Mouse (Mus musculus): ENCODE measurements around the gene Mrpl53. TPM values are rescaled to one million over a fixed set of nuclear protein-coding genes. Genes with fewer than 3 reads are reported as not detected.
A peak's percentile ranks its signal among the peaks of the same experiment; 100 is the strongest.

The Mrpl53 gene
- polyA plus RNA-seq, 1 experiment from 2014 or later: 99.8 TPM

DNA sequence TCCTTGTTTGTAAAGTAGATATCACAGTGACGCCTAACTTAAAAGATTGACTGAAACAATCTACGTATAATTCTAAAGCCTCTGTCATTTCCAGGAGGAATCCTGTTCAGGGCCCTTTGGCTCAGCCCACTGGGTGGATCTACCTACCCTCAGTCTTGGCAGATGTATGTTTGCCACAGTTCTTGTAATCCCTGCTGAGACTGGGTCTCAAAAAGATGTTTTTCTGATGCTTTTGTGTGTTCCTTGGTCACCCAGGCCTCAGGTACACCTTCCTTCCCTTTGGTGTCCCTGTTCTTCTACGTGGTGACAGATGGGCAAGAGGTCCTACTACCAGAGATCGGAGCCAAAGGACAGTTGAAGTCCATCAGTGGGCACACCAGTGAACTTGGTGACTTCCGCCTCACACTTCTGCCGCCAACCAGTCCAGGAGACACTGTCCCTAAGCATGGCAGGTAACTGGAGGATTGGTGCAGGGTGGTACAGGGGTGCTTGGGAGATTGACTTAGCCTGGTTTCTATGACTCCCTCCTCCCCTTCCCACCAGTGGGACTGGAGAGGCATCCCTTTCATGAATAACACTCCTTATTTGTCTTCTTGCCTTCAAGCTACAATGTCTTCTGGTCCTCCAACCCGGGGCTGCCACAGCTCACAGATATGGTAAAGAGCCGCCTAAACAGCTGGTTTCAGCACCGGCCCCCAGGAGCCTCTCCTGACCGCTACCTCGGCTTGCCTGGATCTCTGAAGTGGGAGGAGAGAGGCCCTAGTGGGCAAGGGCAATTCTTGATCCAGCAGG is 7.7 kb downstream of the Mrpl53 start:
- H3K4me3 ChIP-seq (replicated peaks): peak overlapping the region; percentile 89
- peak overlapping the region; percentile 97 for H3K4me2 ChIP-seq
- H3K27me3 ChIP-seq: no peaks in the 10 kb centered on the region
- peaks cover 32% of the 10 kb centered on the region for H3K36me3 ChIP-seq
- no peaks in the 10 kb centered on the region for H3K9me3 ChIP-seq (replicated peaks)
- H3K9ac ChIP-seq: peak overlapping the region; percentile 96
- H3K27ac ChIP-seq: peak overlapping the region; percentile 93
- DNase-seq: no peak
- WGBS (ENCODE audit: insufficient replicate concordance): 66% methylated on average over 11 of the region's 11 CpGs
- ATAC-seq (ENCODE audit: low read depth): no peak
- H3K4me1 ChIP-seq (replicated peaks): peaks cover 78% of the 10 kb centered on the region

DNA sequence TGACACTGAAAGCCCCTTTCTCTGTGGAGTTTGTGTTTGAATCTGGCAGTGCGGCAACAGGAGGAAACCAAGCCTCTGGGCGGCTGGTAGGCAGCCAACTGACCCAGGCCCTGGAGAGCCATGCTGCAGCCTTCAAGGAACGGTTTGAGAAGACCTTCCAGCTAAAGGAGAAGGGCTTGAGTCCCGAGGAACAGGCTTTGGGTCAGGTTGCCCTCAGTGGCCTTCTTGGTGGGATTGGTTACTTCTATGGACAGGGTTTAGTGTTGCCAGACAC is 8.3 kb downstream of the Mrpl53 start:
- WGBS (ENCODE audit: insufficient replicate concordance): 91% methylated on average over 4 of the region's 4 CpGs
- Histone ChIP-seq H3K27ac (peak overlapping the region; percentile 93; the same call in 1 of the 2 replicates), H3K27me3 (no peaks in the 10 kb centered on the region), H3K4me1 (replicated peaks) (peaks cover 75% of the 10 kb centered on the region), H3K36me3 (peaks cover 32% of the 10 kb centered on the region), H3K9me3 (replicated peaks) (no peaks in the 10 kb centered on the region), H3K4me3 (replicated peaks) (peak overlapping the region; percentile 89), H3K4me2 (peak overlapping the region; percentile 97), H3K9ac (peak overlapping the region; percentile 96)
- ATAC-seq (ENCODE audit: low read depth) (no peak), DNase-seq (no peak)

DNA sequence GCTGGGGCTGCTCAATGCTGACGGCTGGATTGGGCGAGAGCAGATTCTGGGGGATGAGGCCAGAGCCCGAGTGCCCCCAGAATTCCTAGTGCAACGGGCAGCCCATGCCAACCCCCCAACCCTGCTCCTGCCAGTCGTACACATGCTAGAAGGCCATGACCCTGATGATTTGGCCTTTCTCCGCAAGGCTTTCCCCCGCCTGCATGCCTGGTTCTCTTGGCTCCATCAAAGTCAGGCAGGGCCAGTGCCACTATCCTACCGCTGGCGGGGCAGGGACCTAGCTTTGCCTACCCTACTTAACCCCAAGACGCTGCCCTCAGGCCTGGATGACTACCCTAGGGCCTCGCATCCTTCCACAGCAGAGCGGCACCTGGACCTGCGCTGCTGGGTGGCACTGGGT is 8.8 kb downstream of the Mrpl53 start:
- H3K27me3 ChIP-seq: no peaks in the 10 kb centered on the region
- peaks cover 32% of the 10 kb centered on the region for H3K36me3 ChIP-seq
- H3K9ac ChIP-seq: peak overlapping the region; percentile 96; the same call in 1 of the 2 replicates
- H3K4me2 ChIP-seq: 0 out of 2 replicates have a peak overlapping the region, but pooled peaks have one; percentile 97
- ATAC-seq (ENCODE audit: low read depth) (no peak), DNase-seq (no peak)
- H3K4me1 ChIP-seq (replicated peaks): peaks cover 76% of the 10 kb centered on the region
- peak overlapping the region; percentile 31; the same call in 1 of the 2 replicates for H3K27ac ChIP-seq
- no peaks in the 10 kb centered on the region for H3K9me3 ChIP-seq (replicated peaks)
- H3K4me3 ChIP-seq (replicated peaks): no peak overlapping the region
- 87% methylated on average over 13 of the region's 13 CpGs for WGBS (ENCODE audit: insufficient replicate concordance)

DNA sequence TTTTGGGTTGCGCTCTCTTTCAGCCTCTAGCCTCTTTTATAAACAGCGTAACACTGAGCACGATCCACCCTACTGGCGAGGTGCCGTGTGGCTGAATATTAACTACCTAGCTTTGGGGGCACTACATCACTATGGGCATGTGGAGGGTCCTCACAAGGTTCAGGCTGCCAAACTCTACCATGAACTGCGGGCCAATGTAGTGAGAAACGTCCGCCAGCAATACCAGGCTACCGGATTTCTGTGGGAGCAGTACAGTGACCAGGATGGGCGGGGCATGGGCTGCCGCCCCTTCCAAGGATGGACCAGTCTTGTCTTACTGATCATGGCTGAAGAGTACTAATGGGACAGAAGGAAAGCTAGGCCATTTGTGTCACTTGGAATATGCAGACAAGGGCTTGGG is 9.5 kb downstream of the Mrpl53 start:
- Histone ChIP-seq H3K9me3 (replicated peaks) (no peaks in the 10 kb centered on the region), H3K27me3 (no peaks in the 10 kb centered on the region), H3K36me3 (peaks cover 38% of the 10 kb centered on the region), H3K4me1 (replicated peaks) (peaks cover 82% of the 10 kb centered on the region), H3K4me3 (replicated peaks) (no peak overlapping the region), H3K9ac (no peak overlapping the region), H3K27ac (peak overlapping the region; percentile 94; the same call in 1 of the 2 replicates), H3K4me2 (no peak overlapping the region)
- 84% methylated on average over 11 of the region's 11 CpGs for WGBS (ENCODE audit: insufficient replicate concordance)
- DNase-seq (no peak), ATAC-seq (ENCODE audit: low read depth) (no peak)

DNA sequence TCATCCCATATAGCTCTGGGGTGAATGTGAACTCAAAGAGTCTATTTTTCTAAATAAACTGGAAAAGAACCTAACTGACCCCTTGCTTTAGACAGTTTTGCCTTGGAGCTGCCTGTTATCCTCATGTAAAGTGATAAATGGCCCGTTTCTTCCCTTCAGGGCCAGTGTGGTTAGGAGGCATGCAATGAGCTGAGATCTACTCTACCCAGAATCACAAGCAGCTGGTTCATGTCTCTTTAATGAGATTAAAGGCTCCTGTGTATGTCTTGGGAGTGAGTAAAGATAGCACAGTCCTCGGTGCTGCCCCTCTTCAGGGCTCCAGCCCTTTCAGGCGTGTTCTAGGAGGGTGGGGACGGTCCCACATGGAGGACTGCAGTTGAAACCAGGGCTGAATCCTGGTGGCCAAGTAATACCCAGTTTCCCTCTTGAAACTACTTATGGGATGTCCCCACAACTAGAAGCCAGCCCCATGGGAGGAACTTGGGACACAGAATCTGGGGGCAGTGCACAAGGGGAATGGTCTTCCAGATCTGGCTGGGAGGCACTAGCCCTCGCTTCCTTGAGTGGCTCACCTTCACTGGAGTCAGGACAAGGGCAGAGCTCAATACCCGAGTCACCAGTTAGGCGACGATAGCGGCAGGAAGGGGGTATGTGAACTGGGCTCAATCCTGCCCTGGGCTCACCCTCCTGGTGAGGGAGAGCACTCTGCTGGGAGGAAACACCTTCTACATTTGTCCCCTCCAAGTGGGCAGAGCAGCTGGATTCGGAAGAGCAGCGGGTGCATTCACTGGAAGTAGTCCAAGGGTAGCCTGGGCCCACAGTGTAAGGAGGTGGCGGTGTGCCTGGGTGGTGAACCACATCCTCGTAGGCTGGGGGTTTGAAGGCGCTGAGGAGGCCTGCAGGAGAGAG is 10.2 kb downstream of the Mrpl53 start:
- H3K9me3 ChIP-seq (replicated peaks): no peaks in the 10 kb centered on the region
- WGBS (ENCODE audit: insufficient replicate concordance): 66% methylated on average over 14 of the region's 14 CpGs
- H3K4me2 ChIP-seq: peak overlapping the region; percentile 97
- H3K27ac ChIP-seq: peak overlapping the region; percentile 94
- no peak for ATAC-seq (ENCODE audit: low read depth)
- H3K9ac ChIP-seq: peak overlapping the region; percentile 72
- H3K27me3 ChIP-seq: no peaks in the 10 kb centered on the region
- 0 out of 2 replicates have a peak overlapping the region, but pooled peaks have one; percentile 73 for H3K4me3 ChIP-seq (replicated peaks)
- H3K4me1 ChIP-seq (replicated peaks): peaks cover 82% of the 10 kb centered on the region
- DNase-seq: no peak
- H3K36me3 ChIP-seq: peaks cover 41% of the 10 kb centered on the region

DNA sequence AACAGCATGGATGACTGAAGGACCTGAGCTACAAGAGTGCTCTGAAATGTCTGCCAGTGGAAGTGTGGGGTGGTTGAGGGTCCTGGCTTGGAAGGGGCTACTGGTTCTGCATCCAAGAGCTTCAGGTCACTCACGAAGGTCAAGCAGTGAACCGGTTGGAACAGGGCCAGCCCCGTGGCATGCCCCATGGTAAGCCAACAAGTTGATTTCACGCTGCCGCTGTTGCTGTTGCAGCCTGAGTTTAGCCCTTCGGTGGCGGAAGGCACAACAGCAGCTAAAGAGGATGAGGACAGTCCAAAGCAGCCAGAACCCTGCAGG is 10.9 kb downstream of the Mrpl53 start:
- peak overlapping the region; percentile 94 for H3K27ac ChIP-seq
- H3K27me3 ChIP-seq: no peaks in the 10 kb centered on the region
- ATAC-seq (ENCODE audit: low read depth): no peak
- no peaks in the 10 kb centered on the region for H3K9me3 ChIP-seq (replicated peaks)
- H3K4me3 ChIP-seq (replicated peaks): peak overlapping the region; percentile 73
- H3K4me2 ChIP-seq: peak overlapping the region; percentile 97
- peak overlapping the region; percentile 72 for H3K9ac ChIP-seq
- peaks cover 80% of the 10 kb centered on the region for H3K4me1 ChIP-seq (replicated peaks)
- 84% methylated on average over 7 of the region's 7 CpGs for WGBS (ENCODE audit: insufficient replicate concordance)
- DNase-seq: no peak
- H3K36me3 ChIP-seq: peaks cover 41% of the 10 kb centered on the region

DNA sequence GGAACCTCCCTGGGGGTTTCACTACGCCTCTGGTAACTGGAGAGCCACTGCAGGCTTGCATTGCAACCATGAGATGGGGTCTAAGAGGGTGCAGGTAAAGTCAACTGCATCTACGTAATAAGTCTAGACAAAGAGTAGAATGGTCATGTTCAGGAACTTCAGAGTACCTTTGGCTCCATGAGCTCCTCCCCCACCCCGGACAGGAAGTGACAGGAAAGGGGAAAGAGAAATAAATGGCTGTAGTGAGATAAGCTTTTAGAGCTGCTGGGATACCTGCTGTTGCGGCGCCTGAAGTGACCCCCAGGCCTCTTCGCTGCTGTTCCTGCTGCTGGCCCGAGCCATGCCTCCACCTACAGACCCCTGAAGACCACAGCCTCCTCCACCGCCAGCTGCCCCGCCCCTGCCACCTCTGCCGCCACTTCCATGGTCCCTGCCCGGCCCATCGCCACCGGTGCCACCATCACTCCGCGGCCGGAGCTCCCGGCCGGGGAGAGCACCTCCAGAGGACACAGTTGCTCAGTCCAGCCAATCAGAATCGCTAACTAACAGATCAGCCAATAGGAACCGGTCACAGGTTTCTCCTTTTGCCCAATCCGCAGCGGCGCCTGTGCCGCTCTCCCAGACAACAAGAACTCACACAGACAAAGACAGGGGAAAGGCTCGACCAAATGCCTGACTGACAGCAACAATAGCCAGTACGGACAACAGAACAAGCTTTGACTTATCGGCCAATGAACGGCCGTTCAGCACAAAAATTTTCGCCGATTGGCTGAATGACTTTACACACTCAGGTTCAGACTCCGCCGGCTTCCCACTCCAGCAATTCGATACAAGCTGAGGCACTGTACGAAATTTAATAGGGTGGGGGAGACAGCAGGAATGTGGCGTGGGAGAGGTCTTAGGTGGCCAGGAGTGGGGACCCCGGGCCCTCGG is 12.4 kb downstream of the Mrpl53 start, which contains the start of gene Wbp1:
TSS of gene Wbp1 (minus strand) at position 630 of the 933 bp plus-strand sequence.
- peak within 1 kb of the TSS; percentile 83 for H3K9ac ChIP-seq
- H3K4me3 ChIP-seq (replicated peaks): peak within 1 kb of the TSS; percentile 73
- H3K4me1 ChIP-seq (replicated peaks): peaks cover 77% of the 10 kb centered on the region
- peak within 1 kb of the TSS; percentile 97 for H3K4me2 ChIP-seq
- DNase-seq: peak; percentile 95
- WGBS (ENCODE audit: insufficient replicate concordance): under 1% methylated on average over 38 of the region's 38 CpGs
- peak; percentile 90 for ATAC-seq (ENCODE audit: low read depth)
- H3K27ac ChIP-seq: peak within 1 kb of the TSS; percentile 94
- H3K27me3 ChIP-seq: no peaks in the 10 kb centered on the region
- H3K9me3 ChIP-seq (replicated peaks): no peaks in the 10 kb centered on the region
- peaks cover 41% of the 10 kb centered on the region for H3K36me3 ChIP-seq

DNA sequence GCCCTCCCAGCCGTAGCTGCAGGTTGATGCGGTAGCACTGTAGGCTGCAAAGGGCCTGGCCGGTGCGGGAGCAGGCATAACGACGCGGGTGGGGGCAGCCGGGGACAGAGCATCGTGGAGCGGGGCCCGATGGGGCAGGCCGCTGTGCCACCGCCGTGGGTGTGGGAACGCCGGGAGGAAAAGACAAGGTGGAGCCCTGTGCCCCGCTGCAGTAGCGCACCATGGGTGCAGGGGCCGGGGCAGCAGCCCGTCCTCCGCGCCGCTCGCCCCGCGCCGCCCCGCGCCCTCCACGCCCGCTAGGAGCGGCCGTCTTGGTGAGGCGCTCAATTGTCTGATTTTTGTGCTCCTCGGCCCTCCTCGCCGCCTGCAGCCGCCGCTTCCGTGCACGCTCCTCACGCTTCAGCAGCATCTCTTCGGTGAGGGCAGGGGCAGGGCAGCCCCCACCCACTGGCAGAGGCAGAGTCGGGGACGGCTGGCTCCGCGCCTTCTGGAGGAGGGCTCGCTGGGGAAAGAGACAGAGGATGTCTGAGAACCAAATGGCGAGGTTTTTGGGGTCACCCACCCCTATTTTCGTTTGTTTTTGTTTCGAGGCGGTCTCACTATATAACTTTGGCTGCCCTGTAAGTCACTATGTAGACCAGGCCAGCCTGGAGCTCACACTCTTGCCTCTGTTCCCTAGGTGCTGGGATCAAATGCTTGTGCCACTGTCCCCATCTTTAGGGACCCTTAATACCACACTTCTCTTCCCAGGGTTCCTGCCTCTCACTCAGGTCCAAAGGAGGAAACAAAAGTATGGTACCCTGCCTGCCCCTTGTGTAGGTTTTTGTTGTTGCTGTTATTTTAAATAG is 13.2 kb downstream of the Mrpl53 start:
- 3% methylated on average over 52 of the region's 52 CpGs for WGBS (ENCODE audit: insufficient replicate concordance)

DNA sequence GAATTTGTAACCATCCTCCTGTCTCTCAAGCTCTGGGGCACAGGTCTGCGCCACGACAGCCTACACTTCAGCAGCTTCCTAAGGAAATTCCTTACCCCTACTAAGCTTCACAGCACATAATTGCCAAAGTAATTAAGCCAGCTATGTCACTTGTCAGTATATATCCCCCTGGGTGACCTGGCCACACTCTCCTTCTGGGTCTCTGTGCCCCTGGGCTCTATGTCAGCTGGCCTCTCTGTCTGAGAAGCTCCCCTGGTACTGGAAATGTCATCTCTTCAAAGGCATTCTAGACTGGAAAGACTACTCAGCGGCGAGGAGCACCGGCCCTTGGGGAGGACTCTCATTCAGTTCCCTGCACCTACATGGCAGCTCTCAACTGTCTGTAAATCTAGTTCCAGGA is 14.1 kb downstream of the Mrpl53 start:
- 89% methylated on average over 5 of the region's 5 CpGs for WGBS (ENCODE audit: insufficient replicate concordance)
- peak overlapping the region; percentile 73 for H3K4me3 ChIP-seq (replicated peaks)
- H3K4me1 ChIP-seq (replicated peaks): peaks cover 59% of the 10 kb centered on the region
- peak overlapping the region; percentile 94 for H3K27ac ChIP-seq
- DNase-seq: no peak
- peaks cover 27% of the 10 kb centered on the region for H3K36me3 ChIP-seq
- ATAC-seq (ENCODE audit: low read depth): no peak
- peak overlapping the region; percentile 97 for H3K4me2 ChIP-seq
- H3K9me3 ChIP-seq (replicated peaks): no peaks in the 10 kb centered on the region
- H3K27me3 ChIP-seq: no peaks in the 10 kb centered on the region
- peak overlapping the region; percentile 83 for H3K9ac ChIP-seq

More for the DNA sequence above, 13.2 kb downstream of the Mrpl53 start:
- Histone ChIP-seq H3K9ac (peak overlapping the region; percentile 83), H3K9me3 (replicated peaks) (no peaks in the 10 kb centered on the region), H3K36me3 (peaks cover 36% of the 10 kb centered on the region), H3K4me1 (replicated peaks) (peaks cover 68% of the 10 kb centered on the region), H3K4me2 (peak overlapping the region; percentile 97), H3K4me3 (replicated peaks) (peak overlapping the region; percentile 73), H3K27me3 (no peaks in the 10 kb centered on the region), H3K27ac (peak overlapping the region; percentile 94)
- ATAC-seq (ENCODE audit: low read depth): peak; percentile 43
- no peak for DNase-seq

DNA sequence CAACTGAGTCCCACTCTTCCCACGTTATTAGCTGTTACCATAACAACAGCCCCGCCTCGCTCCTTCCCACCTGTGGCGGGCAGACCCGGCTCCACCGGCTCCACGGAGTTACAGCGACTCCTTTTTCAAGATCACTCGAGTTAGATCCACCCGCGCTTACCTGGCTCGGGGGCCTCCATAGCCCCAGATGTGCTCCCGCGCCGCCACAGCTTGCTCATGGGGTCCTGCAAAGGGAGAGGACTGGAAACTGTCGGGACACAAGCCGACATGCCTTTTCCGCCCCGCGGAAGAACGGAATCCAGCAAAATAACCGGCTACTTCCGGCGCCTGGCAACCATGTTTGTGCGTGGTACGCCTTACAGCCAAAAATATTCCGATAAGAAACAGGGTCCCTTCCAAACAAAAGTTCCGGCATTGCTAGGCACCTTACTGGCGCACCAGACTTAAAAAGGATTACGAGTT is 16.0 kb downstream of the Mrpl53 start:
- WGBS (ENCODE audit: insufficient replicate concordance): under 1% methylated on average over 30 of the region's 30 CpGs
- Histone ChIP-seq H3K36me3 (peaks cover 9% of the 10 kb centered on the region; the same call in 1 of the 2 replicates), H3K9me3 (replicated peaks) (no peaks in the 10 kb centered on the region), H3K27ac (peak overlapping the region; percentile 87), H3K4me1 (replicated peaks) (peaks cover 41% of the 10 kb centered on the region), H3K4me2 (peak overlapping the region; percentile 86), H3K27me3 (no peaks in the 10 kb centered on the region), H3K9ac (peak overlapping the region; percentile 85), H3K4me3 (replicated peaks) (peak overlapping the region; percentile 76)
- DNase-seq: peak; percentile 83
- ATAC-seq (ENCODE audit: low read depth): peak; percentile 11
